Mouse (Mus musculus) forebrain, embryonic 14.5 days (tissue): ENCODE data around the gene Actr3b. TPM values are rescaled to one million over a fixed set of nuclear protein-coding genes. Genes with fewer than 3 reads are reported as not detected.
"Not testable (repeated sequence)": the region's sequence is repeated elsewhere in the genome, so short reads cannot be mapped to it uniquely, and the experiment has no call there.

ENCODE experiments used
- ATAC-seq: fragments of 200-750 bp; cut with Nextera tagmentation; 2 replicates; pipeline ENCODE4 v1.8.0; 2017; ENCODE audit warnings: mild to moderate bottlenecking, moderate library complexity
- DNase-seq: peaks from one replicate; pipeline ENCODE4 v3.0.0-alpha.2; 2015; ENCODE audit warnings: low spot score
- H3K27ac ChIP-seq: fragments of 300-500 bp; sonication (generic); 2 replicates; pipeline ENCODE4 v1.5.1; 2014; ENCODE audit warnings: low read depth, mild to moderate bottlenecking, control low read depth, low read length, moderate library complexity
- H3K27me3 ChIP-seq: fragments of 300-500 bp; sonication (generic); replicated peaks from 2 replicates; pipeline ENCODE4 v1.6.1; 2014; ENCODE audit warnings: low read length, control low read depth, mixed read lengths; ENCODE audit not compliant: control insufficient read depth, insufficient read depth
- H3K36me3 ChIP-seq: fragments of 300-500 bp; sonication (generic); 2 replicates; pipeline ENCODE4 v1.6.1; 2014; ENCODE audit warnings: low read length, control low read depth; ENCODE audit not compliant: control insufficient read depth, insufficient read depth
- H3K4me1 ChIP-seq: fragments of 300-500 bp; sonication (generic); 2 replicates; pipeline ENCODE4 v1.6.1; 2014; ENCODE audit warnings: antibody characterized with exemption, low read length, control low read depth; ENCODE audit not compliant: control insufficient read depth, insufficient read depth
- H3K4me2 ChIP-seq: fragments of 300-500 bp; sonication (generic); 2 replicates; pipeline ENCODE4 v1.6.1; 2014; ENCODE audit warnings: mild to moderate bottlenecking, control low read depth, low read length
- H3K4me3 ChIP-seq: fragments of 300-500 bp; sonication (generic); 2 replicates; pipeline ENCODE4 v1.5.1; 2014; ENCODE audit warnings: low read depth, low read length, control low read depth
- H3K9ac ChIP-seq: fragments of 300-500 bp; sonication (generic); 2 replicates; pipeline ENCODE4 v1.6.1; 2014; ENCODE audit warnings: mild to moderate bottlenecking, low read length, control low read depth, moderate library complexity
- H3K9me3 ChIP-seq: fragments of 300-500 bp; sonication (generic); replicated peaks from 2 replicates; pipeline ENCODE4 v1.6.1; 2016; ENCODE audit warnings: low read length, control low read depth, mixed read lengths; ENCODE audit not compliant: control insufficient read depth
- WGBS: fragments of 180-500 bp; shearing (Covaris S2); extraction: QIAGEN DNeasy Blood & Tissue Kit; methylation state at CpG from one replicate; pipeline ENCODE4 v1.1.7; 2014; 5-methylcytosine and 5-hydroxymethylcytosine counted together
- polyA plus RNA-seq: library from polyadenylated mRNA; unstranded; fragments of >200 nt; fragmentation: Nextera tagmentation; extraction: Ambion mirVana; gene quantifications from 2 replicates; pipeline ENCODE4 v1.2.1, GENCODE M21; 2014

The Actr3b gene
- polyA plus RNA-seq, 1 experiment from 2014 or later: 48.6 TPM

- H3K27me3 ChIP-seq, H3K27ac ChIP-seq: not testable (repeated sequence)
- peak; percentile 83 for ATAC-seq
Observed at GRCm38 (mm10) chr5:25738902-25739301, 20.9 kb upstream of the Actr3b start.

GRCm38 (mm10) chr5:25747904-25748303 lies 11.9 kb upstream of the Actr3b start:
- H3K27me3 ChIP-seq: no peaks in the 10 kb centered on the region
- H3K4me2 ChIP-seq: no peak overlapping the region
- no peak for ATAC-seq

More at GRCm38 (mm10) chr5:25738902-25739301, 20.9 kb upstream of the Actr3b start:
- not testable (repeated sequence) for H3K9ac ChIP-seq, H3K36me3 ChIP-seq, H3K4me2 ChIP-seq, H3K4me1 ChIP-seq, H3K4me3 ChIP-seq, H3K9me3 ChIP-seq, DNase-seq
- 39% methylated on average over 1 of the region's 1 CpGs for WGBS

GRCm38 (mm10) chr5:25748613-25749012 lies 11.2 kb upstream of the Actr3b start:
- H3K9me3 ChIP-seq: no peaks in the 10 kb centered on the region
- 86% methylated on average over 3 of the region's 3 CpGs for WGBS
- H3K36me3 ChIP-seq: no peaks in the 10 kb centered on the region
- H3K27ac ChIP-seq: no peak overlapping the region
- DNase-seq (no peak), ATAC-seq (no peak)
- peaks cover 14% of the 10 kb centered on the region; the same call in 1 of the 2 replicates for H3K4me1 ChIP-seq
- H3K9ac ChIP-seq: no peak overlapping the region
- H3K27me3 ChIP-seq: no peaks in the 10 kb centered on the region
- H3K4me2 ChIP-seq: no peak overlapping the region
- no peak overlapping the region for H3K4me3 ChIP-seq

More at GRCm38 (mm10) chr5:25747904-25748303, 11.9 kb upstream of the Actr3b start:
- H3K9ac ChIP-seq: no peak overlapping the region
- H3K4me3 ChIP-seq: no peak overlapping the region
- H3K9me3 ChIP-seq: no peaks in the 10 kb centered on the region
- H3K36me3 ChIP-seq: no peaks in the 10 kb centered on the region
- DNase-seq: no peak
- no peak overlapping the region for H3K27ac ChIP-seq
- H3K4me1 ChIP-seq: peaks cover 8% of the 10 kb centered on the region; the same call in 1 of the 2 replicates

GRCm38 (mm10) chr5:25751552-25751951 lies 8.2 kb upstream of the Actr3b start:
- H3K4me1 ChIP-seq: peaks cover 28% of the 10 kb centered on the region
- no peak overlapping the region for H3K9ac ChIP-seq
- no peak overlapping the region for H3K4me2 ChIP-seq
- DNase-seq: peak; percentile 52
- H3K4me3 ChIP-seq: no peak overlapping the region
- H3K9me3 ChIP-seq: no peaks in the 10 kb centered on the region
- H3K27ac ChIP-seq: 0 out of 2 replicates have a peak overlapping the region, but pooled peaks have one; percentile 27
- no peaks in the 10 kb centered on the region for H3K36me3 ChIP-seq
- no peaks in the 10 kb centered on the region for H3K27me3 ChIP-seq
- ATAC-seq: no peak

DNA sequence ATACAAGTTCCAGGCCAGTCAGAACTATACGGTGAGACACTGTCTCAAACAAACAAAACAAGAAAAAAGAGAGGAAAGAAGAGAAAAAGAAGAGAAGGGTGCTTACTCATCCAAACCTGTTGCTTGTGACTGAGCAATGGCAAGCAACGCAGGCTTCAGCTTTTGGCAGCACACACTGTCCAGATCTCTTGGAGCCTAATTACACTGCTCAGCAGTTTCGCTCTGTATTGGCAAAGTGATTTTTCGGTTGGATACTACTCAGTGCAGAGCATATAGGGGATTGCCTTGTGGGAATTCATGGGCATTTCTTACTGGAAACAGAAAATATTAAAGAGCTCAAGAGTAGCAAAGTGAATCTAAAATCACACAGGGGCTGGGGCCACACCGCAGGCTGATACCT lies 6.9 kb upstream of the Actr3b start:
- H3K27me3 ChIP-seq: no peaks in the 10 kb centered on the region
- H3K9ac ChIP-seq: no peak overlapping the region
- H3K36me3 ChIP-seq: no peaks in the 10 kb centered on the region
- H3K27ac ChIP-seq: no peak overlapping the region
- no peak for ATAC-seq
- no peaks in the 10 kb centered on the region for H3K9me3 ChIP-seq
- WGBS: 69% methylated on average over 5 of the region's 5 CpGs
- no peak overlapping the region for H3K4me3 ChIP-seq
- H3K4me1 ChIP-seq: peaks cover 28% of the 10 kb centered on the region
- peak; percentile 55 for DNase-seq
- H3K4me2 ChIP-seq: no peak overlapping the region

GRCm38 (mm10) chr5:25753556-25754235 lies 6.1 kb upstream of the Actr3b start:
- Histone ChIP-seq H3K36me3 (no peaks in the 10 kb centered on the region), H3K27me3 (no peaks in the 10 kb centered on the region), H3K4me2 (no peak overlapping the region), H3K4me1 (peaks cover 28% of the 10 kb centered on the region), H3K4me3 (no peak overlapping the region), H3K9me3 (no peaks in the 10 kb centered on the region), H3K9ac (0 out of 2 replicates have a peak overlapping the region, but pooled peaks have one; percentile 22), H3K27ac (peak overlapping the region; percentile 69)
- DNase-seq (no peak), ATAC-seq (peak; percentile 30; the same call in 1 of the 2 replicates)
- WGBS: 30% methylated on average over 8 of the region's 8 CpGs

DNA sequence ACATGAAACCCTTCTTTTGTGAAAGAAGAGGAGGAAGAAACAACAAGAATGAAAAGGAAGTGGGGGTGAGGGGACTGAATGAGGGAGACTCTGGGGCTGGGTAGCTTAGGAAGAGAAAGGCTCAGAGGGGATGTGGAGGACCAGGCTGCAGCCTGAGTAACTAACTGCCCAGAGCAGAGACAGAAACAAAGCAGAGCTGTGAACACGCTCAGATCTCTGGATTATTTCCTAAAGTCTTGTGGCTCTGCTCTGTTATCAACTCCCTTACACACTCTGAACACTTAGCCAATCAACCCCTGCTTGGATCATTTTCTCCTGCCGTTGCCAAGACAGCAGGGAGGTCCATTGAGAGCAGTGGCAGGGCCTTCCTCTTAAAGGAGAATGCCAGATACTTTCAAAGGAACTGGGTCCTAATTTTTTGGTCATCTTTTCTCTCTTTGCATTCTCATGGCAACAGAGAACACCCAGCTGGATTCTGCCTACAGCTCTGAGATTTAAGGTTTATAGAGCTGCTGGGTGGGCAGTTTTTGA lies 5.5 kb upstream of the Actr3b start:
- DNase-seq (peak; percentile 86), ATAC-seq (peak; percentile 89)
- H3K27ac ChIP-seq: peak overlapping the region; percentile 69
- H3K4me3 ChIP-seq: no peak overlapping the region
- WGBS: 0% methylated on average over 2 of the region's 2 CpGs
- H3K9me3 ChIP-seq: no peaks in the 10 kb centered on the region
- H3K4me1 ChIP-seq: peaks cover 28% of the 10 kb centered on the region
- no peaks in the 10 kb centered on the region for H3K27me3 ChIP-seq
- H3K4me2 ChIP-seq: no peak overlapping the region
- no peaks in the 10 kb centered on the region for H3K36me3 ChIP-seq
- H3K9ac ChIP-seq: 0 out of 2 replicates have a peak overlapping the region, but pooled peaks have one; percentile 22

GRCm38 (mm10) chr5:25760410-25760832 lies 624 bp downstream of the Actr3b start:
- DNase-seq: peak; percentile 19
- WGBS: 4% methylated on average over 10 of the region's 10 CpGs
- no peak overlapping the region for H3K27ac ChIP-seq

DNA sequence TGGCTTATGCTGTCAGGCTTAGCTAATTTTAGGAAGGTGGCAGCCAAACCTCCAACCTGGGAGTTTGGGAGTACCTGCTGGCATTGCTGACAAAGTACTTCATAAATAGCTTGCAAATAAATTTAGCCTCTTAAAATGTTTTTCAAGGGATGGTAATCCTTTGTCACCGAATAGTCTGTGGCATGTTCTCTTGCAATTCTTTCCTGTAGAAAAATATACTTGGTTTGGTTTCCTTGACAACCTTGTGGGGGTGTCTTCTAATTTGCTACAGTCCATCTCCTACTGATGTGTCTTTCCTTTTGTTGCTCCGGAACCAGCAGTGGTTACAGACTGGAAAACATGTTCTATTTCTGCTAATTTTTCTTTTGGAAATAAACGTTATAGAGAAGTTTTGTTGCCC lies 1.1 kb downstream of the Actr3b start:
- DNase-seq (no peak), ATAC-seq (no peak)
- Histone ChIP-seq H3K4me2 (peak overlapping the region; percentile 86), H3K9me3 (no peaks in the 10 kb centered on the region), H3K4me3 (peak overlapping the region; percentile 69; the same call in 1 of the 2 replicates), H3K9ac (no peak overlapping the region), H3K36me3 (no peaks in the 10 kb centered on the region), H3K27me3 (no peaks in the 10 kb centered on the region), H3K27ac (no peak overlapping the region), H3K4me1 (peaks cover 6% of the 10 kb centered on the region; the same call in 1 of the 2 replicates)
- WGBS: 59% methylated on average over 3 of the region's 3 CpGs

More at GRCm38 (mm10) chr5:25760410-25760832, 624 bp downstream of the Actr3b start:
- Histone ChIP-seq H3K27me3 (no peaks in the 10 kb centered on the region), H3K9me3 (no peaks in the 10 kb centered on the region), H3K36me3 (no peaks in the 10 kb centered on the region), H3K4me2 (peak overlapping the region; percentile 86), H3K9ac (peak overlapping the region; percentile 73), H3K4me3 (peak overlapping the region; percentile 69), H3K4me1 (peaks cover 7% of the 10 kb centered on the region; the same call in 1 of the 2 replicates)
- ATAC-seq: peak; percentile 37
